Mouse (Mus musculus): Measurements from ENCODE around the gene Prrx1.

Gene Prrx1

GRCm38 (mm10) chr1:163313101-163313773, at the start of gene Prrx1:
Gene Prrx1 (minus strand): TSS chr1:163313710.
- no peak for DNase-seq (ENCODE audit: low spot score in 2 of 2)

DNA sequence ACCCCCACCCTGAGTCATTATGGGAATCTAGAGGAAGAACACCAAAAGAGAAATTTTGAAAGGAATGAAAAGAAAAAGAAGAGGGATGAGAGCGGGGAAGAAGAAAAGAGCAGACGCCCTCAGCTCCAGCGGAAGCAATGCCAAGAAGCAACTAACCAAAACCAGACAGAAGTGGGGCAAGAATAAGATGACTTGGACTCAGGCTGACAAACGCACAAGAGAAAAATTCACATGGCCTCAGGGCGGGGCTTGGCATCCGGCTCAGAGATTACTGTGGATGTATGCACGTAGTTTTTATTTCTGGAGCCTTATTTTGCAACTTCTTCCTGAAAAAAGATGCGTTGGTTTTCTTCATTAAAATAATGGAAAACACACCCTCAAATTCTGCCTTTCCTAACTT, 48.7 kb upstream of the Prrx1 start:
- DNase-seq (ENCODE audit: low spot score in 2 of 2): no peak

DNA sequence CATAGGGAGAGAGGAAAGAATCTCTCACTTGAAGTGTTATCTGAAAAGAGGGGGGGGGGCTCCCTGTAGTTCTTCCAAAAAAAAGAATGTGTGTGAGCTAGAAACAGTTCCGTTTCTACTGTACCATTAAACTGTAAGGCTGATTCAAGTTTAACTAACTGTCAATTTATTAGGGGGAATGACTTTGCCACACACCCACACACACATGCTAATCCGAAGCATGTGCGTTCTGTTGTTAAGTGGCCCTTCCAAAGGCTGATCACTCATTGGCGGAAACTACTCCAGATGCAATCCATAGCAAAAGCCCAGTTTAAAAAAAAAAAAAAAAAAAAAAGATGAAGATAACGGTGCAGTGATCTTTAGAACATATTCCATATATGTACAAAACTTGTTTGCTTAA, 47.9 kb upstream of the Prrx1 start:
- DNase-seq (ENCODE audit: low spot score in 2 of 2): no peak

GRCm38 (mm10) chr1:163360796-163361195, 47.3 kb upstream of the Prrx1 start:
- no peak for DNase-seq (ENCODE audit: low spot score in 2 of 2)

DNA sequence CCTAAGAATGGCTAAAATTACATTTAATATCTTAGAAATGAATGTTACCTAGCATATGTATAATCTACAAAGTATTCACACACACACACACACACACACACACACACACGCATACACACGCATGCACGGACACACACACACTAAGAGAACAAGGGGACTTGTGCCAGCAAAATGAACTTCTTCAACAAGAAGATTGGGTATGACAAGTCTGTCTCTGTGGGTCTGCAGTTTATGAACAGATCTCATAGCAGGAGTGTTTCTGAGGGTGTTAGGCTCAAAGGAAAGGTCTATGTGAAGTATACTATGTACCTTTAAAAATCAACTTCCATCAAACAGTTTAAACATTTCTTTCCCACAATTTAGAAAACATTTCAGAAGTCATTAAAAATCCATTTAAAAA, 46.0 kb upstream of the Prrx1 start:
- DNase-seq (ENCODE audit: low spot score in 2 of 2): no peak

GRCm38 (mm10) chr1:163358165-163358564, 44.7 kb upstream of the Prrx1 start:
- DNase-seq (ENCODE audit: low spot score in 2 of 2): no peak

DNA sequence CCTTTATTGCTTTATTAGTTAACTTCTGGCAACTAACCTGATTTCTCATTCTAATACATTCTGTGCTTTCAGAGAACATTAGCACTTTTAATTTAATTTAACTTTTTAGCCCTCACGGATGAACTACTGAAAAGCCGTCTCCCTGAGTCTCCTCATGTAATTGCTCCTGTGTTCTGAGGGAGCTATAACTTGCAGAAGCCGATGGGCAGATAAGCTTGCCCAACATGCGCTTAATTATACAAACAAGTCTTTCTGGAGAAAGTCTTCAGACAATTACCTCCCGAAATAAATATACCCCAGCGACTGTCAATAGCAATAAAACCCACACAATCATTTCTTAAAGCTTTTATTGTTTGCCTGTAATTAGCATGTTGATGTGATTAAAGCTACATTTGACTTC, 44.2 kb upstream of the Prrx1 start:
- no peak for DNase-seq (ENCODE audit: low spot score in 2 of 2)

GRCm38 (mm10) chr1:163356167-163356566, 42.7 kb upstream of the Prrx1 start:
- DNase-seq (ENCODE audit: low spot score in 2 of 2): no peak

DNA sequence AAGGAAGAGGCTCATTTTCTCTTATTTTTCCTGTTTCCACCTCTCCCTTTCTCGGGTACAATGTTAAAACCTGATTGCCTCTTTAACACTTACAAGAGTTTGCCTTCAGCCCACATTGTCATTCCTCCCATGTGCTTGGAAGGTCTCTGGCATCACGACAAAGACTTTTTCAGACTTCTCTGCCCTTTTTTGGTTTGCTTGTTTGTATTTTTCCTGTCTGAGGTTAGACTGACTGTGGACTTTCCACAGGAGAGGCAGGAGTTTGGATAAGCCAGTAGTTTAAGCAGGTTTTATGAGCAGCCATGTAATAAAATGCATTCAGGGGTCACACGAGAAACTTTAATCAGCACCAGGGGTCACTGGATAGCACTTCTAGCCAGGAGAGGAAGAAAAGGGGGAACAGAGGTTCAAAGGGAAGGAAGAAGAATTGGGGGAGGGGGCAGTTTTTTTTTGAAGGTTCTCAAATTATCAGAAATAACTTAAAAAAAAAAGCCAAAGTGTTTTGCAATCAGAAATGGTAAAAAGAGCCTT, 42.2 kb upstream of the Prrx1 start:
- no peak for DNase-seq (ENCODE audit: low spot score in 2 of 2)

- DNase-seq (ENCODE audit: low spot score in 2 of 2): no peak
Measured at GRCm38 (mm10) chr1:163350988-163351387, 37.5 kb upstream of the Prrx1 start.

DNA sequence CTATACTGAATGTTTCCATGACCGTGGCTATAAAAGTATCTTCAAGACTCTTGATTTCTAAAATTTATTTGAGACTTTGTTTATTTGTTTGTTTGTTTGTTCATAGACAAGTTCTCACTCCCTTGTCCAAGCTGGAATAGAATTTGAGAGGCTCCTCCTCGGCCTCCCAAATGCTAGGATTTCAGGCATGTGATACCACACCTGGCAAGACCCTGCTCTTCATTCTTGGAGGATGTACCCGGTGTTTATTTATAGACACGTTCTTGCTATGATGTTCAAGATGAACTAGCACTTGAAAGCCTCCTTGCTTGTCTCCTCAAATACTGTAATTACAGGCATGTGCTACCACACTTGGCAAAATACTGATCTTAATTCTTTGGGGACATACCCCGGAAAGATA, 32.0 kb upstream of the Prrx1 start:
- no peak for DNase-seq (ENCODE audit: low spot score in 2 of 2)

DNA sequence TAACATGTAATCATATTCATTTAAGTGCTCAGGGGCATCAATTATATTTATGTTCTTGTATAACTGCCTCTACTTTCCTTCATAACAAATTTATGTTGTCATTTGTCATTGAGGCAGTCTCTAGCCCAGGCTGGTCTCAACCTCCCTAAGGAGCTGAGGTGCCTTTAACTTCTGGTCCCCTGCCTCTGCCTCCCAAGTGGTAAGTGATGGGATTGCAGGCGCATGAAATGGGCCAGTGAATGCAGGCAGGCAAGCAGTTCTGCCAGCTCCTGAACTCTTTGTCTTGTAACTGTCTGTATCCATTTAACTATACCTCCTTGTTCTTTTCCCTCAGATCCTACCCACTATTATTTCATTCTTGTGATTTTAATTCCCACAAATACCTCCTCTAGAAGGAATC, 31.4 kb upstream of the Prrx1 start:
- no peak for DNase-seq (ENCODE audit: low spot score in 2 of 2)

- DNase-seq (ENCODE audit: low spot score in 2 of 2): no peak
Measured at GRCm38 (mm10) chr1:163339219-163339561, 25.7 kb upstream of the Prrx1 start.

- no peak for DNase-seq (ENCODE audit: low spot score in 2 of 2)
Measured at GRCm38 (mm10) chr1:163338525-163339218, 25.2 kb upstream of the Prrx1 start.

DNA sequence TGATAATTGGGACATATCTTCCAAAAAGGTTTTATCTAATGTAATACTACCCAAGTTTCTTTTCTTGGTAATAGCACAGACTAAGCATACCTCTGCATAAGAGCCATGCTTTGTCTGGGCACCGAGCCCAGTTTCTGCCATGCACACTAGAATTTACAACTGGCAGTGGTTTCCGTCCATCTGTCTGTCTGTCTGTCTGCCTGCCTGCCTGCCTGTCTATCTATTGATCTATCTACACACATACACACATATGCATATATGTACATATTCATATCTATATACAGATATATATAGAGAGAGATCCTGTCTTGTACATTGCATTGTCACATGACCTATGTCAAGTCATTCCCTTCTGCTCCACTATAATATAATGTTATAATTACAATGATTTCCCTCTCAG, 24.3 kb upstream of the Prrx1 start:
- no peak for DNase-seq (ENCODE audit: low spot score in 2 of 2)

DNA sequence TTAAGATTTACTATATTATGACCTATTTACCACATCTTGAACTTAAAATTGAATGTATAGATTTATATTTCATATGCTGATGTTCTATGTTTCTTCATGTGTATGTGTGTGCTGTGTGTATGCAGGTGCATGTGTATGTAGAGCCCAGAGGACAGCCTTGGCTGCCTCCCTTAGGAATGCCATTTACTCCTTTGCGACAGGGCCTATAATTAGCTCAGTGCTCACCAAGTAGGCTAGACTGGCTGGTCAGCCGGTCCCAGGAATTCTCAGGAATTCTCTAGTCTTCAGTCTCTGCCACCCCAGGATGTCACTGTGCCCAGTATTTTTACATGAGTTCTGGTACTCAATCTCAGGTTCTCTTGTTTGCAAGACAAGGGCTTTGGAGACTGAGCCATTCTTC, 13.8 kb upstream of the Prrx1 start:
- DNase-seq (ENCODE audit: low spot score in 2 of 2): no peak

DNA sequence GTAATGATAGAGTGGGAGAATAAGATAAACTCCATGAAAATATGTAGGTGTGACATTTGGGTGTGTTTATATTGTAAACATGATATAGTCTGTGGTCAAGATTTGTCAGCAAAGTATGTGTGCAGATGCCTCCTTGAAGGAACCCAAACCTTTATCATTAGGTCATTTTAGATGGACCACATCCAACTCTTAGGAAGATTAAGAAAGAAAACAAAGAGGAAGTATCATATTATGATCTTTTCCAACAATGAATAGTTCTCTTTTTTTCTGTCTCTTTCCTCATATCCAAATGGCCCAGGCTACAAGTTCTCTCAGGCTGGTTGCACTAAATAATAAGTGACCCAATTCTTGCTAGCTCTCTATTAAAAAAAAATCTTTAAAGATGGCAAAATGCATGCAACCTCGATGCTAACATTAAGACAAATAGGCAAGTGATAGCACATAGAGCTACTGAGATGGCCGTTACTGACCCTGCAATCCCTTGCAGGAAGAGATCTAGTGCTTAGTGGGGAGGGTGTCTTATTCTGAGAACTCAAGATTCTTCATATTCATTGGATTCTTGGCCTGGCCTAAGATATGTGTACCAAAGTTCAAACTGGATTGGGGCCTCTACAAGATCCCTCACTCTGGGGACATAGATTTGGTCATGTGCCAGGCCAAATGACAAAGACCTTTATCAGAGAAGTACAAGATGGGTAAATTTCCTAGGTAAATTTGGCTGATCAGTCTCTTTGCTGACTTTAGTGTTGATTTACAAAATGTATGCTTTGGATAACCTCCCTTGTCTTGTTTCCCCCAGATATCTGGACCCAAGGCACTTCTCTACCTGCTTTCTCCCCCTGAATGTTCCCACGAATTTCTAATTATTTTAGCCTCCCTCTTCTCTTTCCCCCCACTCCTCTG, 6.4 kb upstream of the Prrx1 start:
- DNase-seq (ENCODE audit: low spot score in 2 of 2): no peak

DNA sequence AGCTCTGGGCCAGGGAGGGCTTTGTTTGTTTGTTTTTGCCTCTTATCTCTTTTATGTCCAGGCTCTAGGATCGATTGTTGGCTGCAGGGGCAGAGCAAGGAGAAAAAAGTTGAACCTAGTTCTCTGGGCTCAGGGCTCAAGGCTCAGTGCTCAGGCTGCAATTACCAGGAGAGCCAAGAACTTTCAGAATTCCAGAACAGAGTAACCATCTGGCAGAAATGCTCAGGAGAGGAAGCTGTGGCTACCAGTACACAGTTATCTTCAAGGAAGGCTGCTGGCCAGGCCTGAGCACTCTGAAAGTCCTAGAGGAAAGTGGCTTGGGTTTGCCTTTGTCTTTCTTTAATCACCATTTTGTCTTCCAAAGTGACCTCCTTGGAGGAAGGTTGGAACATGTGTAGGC, 3.4 kb upstream of the Prrx1 start:
- DNase-seq (ENCODE audit: low spot score in 2 of 2): no peak

GRCm38 (mm10) chr1:163314829-163315301, 1.4 kb upstream of the Prrx1 start:
- no peak for DNase-seq (ENCODE audit: low spot score in 2 of 2)

DNA sequence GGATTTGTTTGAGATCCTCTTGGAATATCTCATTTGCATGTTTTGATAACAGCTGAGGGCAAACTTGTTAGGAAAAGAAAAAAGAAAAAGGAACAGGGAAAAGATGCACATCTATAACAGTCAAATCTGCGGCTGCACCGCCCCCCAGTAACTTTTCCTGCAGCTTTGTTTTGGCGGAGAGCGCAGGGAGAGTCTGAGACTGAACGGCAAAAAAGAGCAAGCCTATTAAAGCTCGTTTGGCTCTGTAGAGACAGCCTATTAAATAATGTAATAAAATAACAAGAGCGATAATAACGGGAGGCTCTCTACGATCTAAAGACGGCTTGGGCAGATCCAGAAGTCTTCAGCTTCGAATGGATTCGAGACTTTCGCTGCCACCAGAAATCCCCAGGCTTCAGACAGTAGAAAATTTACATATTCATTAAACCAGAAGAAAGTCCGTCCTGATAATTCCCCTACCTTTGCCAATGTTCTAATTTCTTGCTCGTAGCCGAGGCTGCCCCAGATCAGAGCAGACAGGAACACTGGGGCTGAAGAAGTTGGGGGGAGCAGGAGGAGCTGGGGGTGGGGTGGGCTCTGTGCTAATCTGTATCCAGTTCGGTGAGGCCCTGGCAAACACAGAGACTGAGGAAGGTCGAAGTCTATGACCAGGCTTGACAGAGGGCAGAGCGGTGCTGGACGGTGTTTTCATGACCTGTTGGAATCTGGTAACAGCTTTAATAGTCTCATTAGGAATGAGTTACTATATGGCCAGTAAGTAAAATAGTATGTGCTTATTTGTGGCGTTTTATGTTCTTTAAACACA, 613 bp upstream of the Prrx1 start:
- DNase-seq (ENCODE audit: low spot score in 2 of 2): no peak

Data from spleen, postnatal 36 days (tissue).